Mouse (Mus musculus): ENCODE measurements around the gene Gm21970. TPM values are rescaled to one million over a fixed set of nuclear protein-coding genes. Genes with fewer than 3 reads are reported as not detected.
A peak's percentile ranks its signal among the peaks of the same experiment; 100 is the strongest.

The Gm21970 gene
- polyA plus RNA-seq, 1 experiment from 2014 or later: not detected

DNA sequence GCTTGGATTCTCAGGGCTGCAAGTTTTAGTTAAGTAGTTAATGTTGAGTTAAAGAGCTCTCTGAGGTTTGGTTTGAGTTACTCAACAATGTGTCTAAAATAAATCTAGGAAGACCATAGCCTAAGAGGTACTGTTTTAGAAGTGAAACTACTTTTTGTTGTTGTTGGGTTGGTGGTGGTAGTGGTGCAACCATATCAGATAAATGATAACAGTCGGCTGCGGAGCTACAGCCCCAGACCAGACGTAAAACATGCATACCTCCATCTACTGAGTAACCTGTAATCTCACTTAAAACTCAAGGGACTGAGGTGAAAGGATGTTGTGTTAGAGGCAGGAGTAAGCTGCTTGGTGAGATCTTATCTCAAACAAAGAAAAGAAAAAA, 17.3 kb upstream of the Gm21970 start:
- no peaks in the 10 kb centered on the region for H3K36me3 ChIP-seq
- no peak overlapping the region for H3K27ac ChIP-seq
- H3K27me3 ChIP-seq (replicated peaks): no peaks in the 10 kb centered on the region
- ATAC-seq: no peak
- H3K4me1 ChIP-seq (replicated peaks): peaks cover 12% of the 10 kb centered on the region; the same call in 1 of the 2 replicates
- WGBS: 80% methylated on average over 3 of the region's 3 CpGs
- H3K9ac ChIP-seq: no peak overlapping the region
- no peaks in the 10 kb centered on the region for H3K9me3 ChIP-seq
- H3K4me3 ChIP-seq (replicated peaks): peak overlapping the region; percentile 93; the same call in 1 of the 2 replicates
- peak overlapping the region; percentile 70 for H3K4me2 ChIP-seq (replicated peaks)

DNA sequence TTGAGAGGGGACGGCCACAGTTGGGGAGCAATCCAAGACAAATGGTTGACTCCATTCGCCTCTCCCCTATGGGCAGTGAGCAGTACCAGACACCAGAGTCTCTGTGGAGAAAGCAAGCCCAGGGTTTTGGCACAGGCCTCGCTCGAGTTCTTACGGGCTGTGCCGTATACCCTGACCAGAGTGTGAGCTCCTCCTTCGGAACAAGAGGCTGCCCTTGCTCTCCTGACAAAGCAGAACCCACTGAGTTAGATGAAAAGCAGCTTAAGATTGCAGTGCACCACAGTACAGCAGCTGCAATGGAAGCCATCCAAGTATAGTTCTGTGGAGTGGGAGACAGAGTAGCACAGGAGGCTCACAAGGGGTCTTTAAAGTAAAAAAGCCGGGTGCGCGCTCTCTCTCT, 14.8 kb upstream of the Gm21970 start:
- no peak for ATAC-seq
- no peaks in the 10 kb centered on the region for H3K36me3 ChIP-seq
- peaks cover 18% of the 10 kb centered on the region; the same call in 1 of the 2 replicates for H3K4me1 ChIP-seq (replicated peaks)
- H3K9ac ChIP-seq: no peak overlapping the region
- H3K27ac ChIP-seq: 0 out of 2 replicates have a peak overlapping the region, but pooled peaks have one; percentile 9
- H3K4me2 ChIP-seq (replicated peaks): no peak overlapping the region
- 85% methylated on average over 10 of the region's 10 CpGs for WGBS
- H3K27me3 ChIP-seq (replicated peaks): no peaks in the 10 kb centered on the region
- H3K9me3 ChIP-seq: no peaks in the 10 kb centered on the region
- no peak overlapping the region for H3K4me3 ChIP-seq (replicated peaks)

DNA sequence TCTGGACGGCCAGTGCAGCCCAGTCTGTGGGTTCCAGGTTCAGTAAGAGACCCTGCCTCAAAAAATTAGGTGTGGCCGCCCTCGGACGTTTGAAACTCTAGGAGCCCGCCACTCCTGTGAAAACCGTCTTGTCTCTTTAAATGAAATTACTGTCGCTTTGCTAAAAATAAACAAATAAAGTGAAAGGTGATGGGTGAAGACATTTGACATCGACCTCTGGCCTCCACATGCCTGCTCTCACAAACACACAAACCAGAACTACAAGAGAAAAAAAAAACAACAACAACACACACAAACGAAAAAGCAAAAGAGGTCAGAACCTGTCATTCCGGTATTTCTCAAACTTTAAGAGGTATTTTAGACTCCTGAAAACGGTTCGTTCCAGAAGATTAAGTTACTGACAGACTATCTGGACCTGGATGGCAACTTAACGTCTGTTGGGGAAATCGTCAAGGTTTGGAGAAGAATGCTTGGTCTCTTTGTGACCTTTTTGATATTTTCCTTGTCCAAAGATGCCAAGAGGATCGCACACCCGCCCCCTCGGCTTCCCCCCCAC, 13.0 kb upstream of the Gm21970 start:
- no peak overlapping the region for H3K9ac ChIP-seq
- no peak overlapping the region for H3K27ac ChIP-seq
- no peak overlapping the region for H3K4me3 ChIP-seq (replicated peaks)
- no peaks in the 10 kb centered on the region for H3K36me3 ChIP-seq
- 49% methylated on average over 17 of the region's 17 CpGs for WGBS
- no peaks in the 10 kb centered on the region for H3K27me3 ChIP-seq (replicated peaks)
- ATAC-seq: no peak
- H3K9me3 ChIP-seq: no peaks in the 10 kb centered on the region
- H3K4me1 ChIP-seq (replicated peaks): peaks cover 14% of the 10 kb centered on the region; the same call in 1 of the 2 replicates
- H3K4me2 ChIP-seq (replicated peaks): no peak overlapping the region

DNA sequence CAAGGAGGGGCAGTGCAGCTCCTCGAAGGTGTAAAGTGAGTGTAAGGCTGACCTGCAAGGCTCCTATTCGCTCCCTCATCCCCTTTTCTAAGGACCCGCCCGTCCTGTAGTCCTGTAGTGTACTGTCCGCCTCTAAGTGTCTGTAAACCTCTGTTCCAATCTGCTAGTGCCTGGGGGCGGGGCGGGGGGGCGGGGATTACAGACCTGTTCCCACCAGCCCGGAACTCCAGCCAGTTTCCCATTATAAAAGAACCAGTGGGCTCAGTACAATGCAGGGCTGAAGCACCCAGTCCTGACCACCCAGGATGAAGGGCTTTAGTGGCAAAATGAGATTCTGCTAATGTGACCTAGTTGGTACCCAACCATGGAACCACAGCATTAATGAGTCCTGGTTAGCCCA, 12.5 kb upstream of the Gm21970 start:
- no peak overlapping the region for H3K4me2 ChIP-seq (replicated peaks)
- WGBS: 25% methylated on average over 9 of the region's 9 CpGs
- H3K4me3 ChIP-seq (replicated peaks): no peak overlapping the region
- peaks cover 11% of the 10 kb centered on the region; the same call in 1 of the 2 replicates for H3K4me1 ChIP-seq (replicated peaks)
- no peaks in the 10 kb centered on the region for H3K36me3 ChIP-seq
- H3K27ac ChIP-seq: peak overlapping the region; percentile 30; the same call in 1 of the 2 replicates
- H3K9ac ChIP-seq: no peak overlapping the region
- ATAC-seq: peak; percentile 42; the same call in 1 of the 2 replicates
- H3K27me3 ChIP-seq (replicated peaks): no peaks in the 10 kb centered on the region
- no peaks in the 10 kb centered on the region for H3K9me3 ChIP-seq

DNA sequence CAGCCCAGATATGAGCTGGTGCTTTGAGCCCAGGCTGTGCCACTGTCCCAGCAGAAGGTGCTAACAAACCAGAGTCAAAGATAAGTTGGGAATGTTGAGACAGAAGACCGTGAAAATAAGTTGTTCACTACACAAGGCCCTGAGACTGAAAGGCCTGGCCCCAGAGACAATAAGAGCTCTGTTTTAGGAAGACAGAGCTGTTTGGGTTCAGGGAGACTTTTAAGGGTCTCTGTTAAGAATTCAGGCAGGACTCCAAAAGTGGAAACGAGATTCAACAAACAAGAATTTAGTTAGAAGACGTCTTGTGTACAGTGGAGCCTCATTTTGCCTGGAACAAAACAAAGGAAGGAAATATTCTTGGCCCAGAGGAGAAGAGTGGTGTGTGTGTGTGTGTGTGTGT, 12.1 kb upstream of the Gm21970 start:
- Histone ChIP-seq H3K4me2 (replicated peaks) (no peak overlapping the region), H3K27ac (peak overlapping the region; percentile 30; the same call in 1 of the 2 replicates), H3K36me3 (no peaks in the 10 kb centered on the region), H3K27me3 (replicated peaks) (no peaks in the 10 kb centered on the region), H3K4me3 (replicated peaks) (no peak overlapping the region), H3K9ac (no peak overlapping the region), H3K4me1 (replicated peaks) (peaks cover 11% of the 10 kb centered on the region; the same call in 1 of the 2 replicates), H3K9me3 (no peaks in the 10 kb centered on the region)
- peak; percentile 35; the same call in 1 of the 2 replicates for ATAC-seq
- WGBS: 41% methylated on average over 3 of the region's 3 CpGs

DNA sequence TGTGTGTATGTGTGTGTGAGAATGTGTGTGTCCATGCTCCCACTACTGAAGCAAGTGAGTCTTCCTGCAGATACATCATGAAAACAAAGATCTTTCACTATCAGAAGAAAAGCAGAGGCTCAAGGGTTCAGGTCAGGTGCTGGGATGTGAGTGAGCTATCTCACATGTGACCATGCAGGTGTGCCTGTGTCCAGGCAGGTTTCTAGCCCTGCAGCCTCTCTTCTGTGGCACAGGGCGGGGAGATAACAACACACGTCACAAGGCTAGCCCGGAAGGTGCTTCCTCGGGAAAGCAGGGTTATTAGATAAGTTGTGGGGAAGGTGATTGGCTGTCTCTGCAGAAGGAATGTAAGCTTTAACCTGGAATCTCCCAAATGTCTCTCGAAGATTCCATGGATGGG, 11.4 kb upstream of the Gm21970 start:
- Histone ChIP-seq H3K9ac (no peak overlapping the region), H3K4me3 (replicated peaks) (no peak overlapping the region), H3K4me2 (replicated peaks) (no peak overlapping the region), H3K4me1 (replicated peaks) (peaks cover 11% of the 10 kb centered on the region; the same call in 1 of the 2 replicates), H3K27ac (no peak overlapping the region), H3K36me3 (no peaks in the 10 kb centered on the region), H3K9me3 (no peaks in the 10 kb centered on the region), H3K27me3 (replicated peaks) (no peaks in the 10 kb centered on the region)
- peak; percentile 64 for ATAC-seq
- WGBS: 55% methylated on average over 5 of the region's 5 CpGs

DNA sequence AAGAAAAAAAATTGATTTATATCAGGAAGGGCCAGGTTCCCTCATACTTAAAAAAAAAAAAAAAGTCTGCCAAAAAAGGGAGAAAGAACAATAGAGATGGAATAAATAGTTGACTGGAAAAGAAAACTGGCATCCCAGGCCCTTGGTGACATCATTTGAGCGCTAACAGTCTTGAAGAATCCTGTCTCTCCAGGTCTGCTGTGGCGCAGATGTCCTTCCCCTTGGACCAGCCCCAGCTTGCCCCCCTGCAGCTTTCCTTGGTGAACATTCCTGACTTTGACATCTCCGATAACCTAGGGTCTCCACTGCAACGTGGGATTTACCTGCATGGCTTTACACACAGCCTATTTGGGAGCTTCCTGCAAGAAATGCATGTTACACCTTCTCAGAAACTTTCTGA, 9.9 kb upstream of the Gm21970 start:
- H3K36me3 ChIP-seq: no peaks in the 10 kb centered on the region
- peaks cover 14% of the 10 kb centered on the region; the same call in 1 of the 2 replicates for H3K4me1 ChIP-seq (replicated peaks)
- H3K9ac ChIP-seq: no peak overlapping the region
- H3K4me3 ChIP-seq (replicated peaks): no peak overlapping the region
- WGBS: 81% methylated on average over 4 of the region's 4 CpGs
- H3K27me3 ChIP-seq (replicated peaks): no peaks in the 10 kb centered on the region
- H3K27ac ChIP-seq: no peak overlapping the region
- no peaks in the 10 kb centered on the region for H3K9me3 ChIP-seq
- H3K4me2 ChIP-seq (replicated peaks): no peak overlapping the region
- ATAC-seq: no peak

DNA sequence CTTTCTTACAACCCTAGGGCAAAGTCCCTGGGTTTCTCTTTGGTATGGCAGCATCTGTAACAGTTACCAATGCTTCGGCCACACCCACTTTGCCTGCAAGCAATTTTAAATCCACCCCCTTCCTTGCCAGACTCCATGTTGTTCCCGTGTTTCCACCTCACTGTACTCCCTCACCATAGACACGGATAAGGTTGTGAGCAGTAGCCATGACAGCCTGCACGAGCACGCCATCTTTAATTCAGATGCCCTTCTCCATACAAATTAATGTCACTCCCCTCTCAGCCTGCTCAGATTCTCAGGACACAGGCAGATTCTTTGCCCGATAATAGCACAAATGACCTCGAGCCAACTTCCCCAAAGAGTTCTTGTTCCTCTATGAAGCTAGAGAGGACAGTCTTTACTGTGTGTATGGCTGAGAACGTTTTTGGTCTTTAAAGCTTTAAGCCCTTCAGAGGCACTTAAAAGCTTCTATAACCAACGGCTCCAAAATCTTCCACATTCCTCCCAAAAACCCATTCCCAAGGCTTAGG, 9.2 kb upstream of the Gm21970 start:
- Histone ChIP-seq H3K36me3 (no peaks in the 10 kb centered on the region), H3K27me3 (replicated peaks) (no peaks in the 10 kb centered on the region), H3K27ac (no peak overlapping the region), H3K9ac (no peak overlapping the region), H3K4me3 (replicated peaks) (no peak overlapping the region), H3K4me1 (replicated peaks) (peaks cover 14% of the 10 kb centered on the region; the same call in 1 of the 2 replicates), H3K4me2 (replicated peaks) (no peak overlapping the region), H3K9me3 (no peaks in the 10 kb centered on the region)
- WGBS: 89% methylated on average over 9 of the region's 9 CpGs
- ATAC-seq: no peak

DNA sequence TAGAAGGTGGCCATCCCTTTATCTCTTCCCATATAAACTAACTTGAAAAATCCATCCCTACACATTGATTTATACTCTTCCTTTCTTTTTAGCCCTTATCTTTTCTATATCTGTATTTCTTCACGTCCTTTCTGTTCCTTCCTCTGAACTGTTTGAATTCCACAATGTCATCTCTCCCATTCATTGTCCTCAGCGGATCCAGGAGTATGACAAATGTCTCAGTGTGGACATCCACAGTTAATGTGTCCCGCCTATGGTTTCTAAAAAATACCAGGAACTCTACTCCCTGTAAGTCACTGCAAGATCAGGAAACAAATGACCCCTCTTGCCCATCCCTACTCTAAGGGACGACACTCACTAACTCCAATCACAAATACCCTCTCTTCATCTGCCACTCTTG, 7.3 kb upstream of the Gm21970 start:
- 80% methylated on average over 4 of the region's 4 CpGs for WGBS
- Histone ChIP-seq H3K4me2 (replicated peaks) (no peak overlapping the region), H3K27ac (no peak overlapping the region), H3K4me3 (replicated peaks) (no peak overlapping the region), H3K36me3 (0 out of 2 replicates have a peak, but pooled peaks cover 3% of the 10 kb centered on the region), H3K27me3 (replicated peaks) (no peaks in the 10 kb centered on the region), H3K4me1 (replicated peaks) (peaks cover 8% of the 10 kb centered on the region; the same call in 1 of the 2 replicates), H3K9me3 (no peaks in the 10 kb centered on the region), H3K9ac (no peak overlapping the region)
- ATAC-seq: no peak

DNA sequence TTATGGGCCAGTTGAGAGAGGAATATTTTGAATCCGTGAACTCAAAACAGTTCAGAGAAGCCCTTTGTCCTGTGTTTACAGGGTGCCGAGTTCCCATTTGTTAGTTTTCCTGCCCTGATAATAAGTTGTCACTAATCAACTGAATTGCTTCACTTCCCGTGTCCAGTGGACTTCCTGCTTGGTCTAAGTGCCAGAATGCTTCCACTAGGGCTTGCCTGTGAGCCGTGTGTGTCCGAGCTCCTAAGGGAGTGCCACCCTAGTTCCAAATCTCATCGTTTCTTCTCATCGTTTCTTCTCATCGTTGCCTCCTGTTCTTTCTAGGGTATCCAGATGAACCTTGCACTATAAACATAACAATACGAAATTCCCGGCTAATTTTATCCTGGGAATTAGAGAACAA, 5.9 kb upstream of the Gm21970 start:
- WGBS: 45% methylated on average over 10 of the region's 10 CpGs
- H3K27ac ChIP-seq: no peak overlapping the region
- H3K4me3 ChIP-seq (replicated peaks): no peak overlapping the region
- H3K9ac ChIP-seq: no peak overlapping the region
- H3K9me3 ChIP-seq: no peaks in the 10 kb centered on the region
- H3K4me2 ChIP-seq (replicated peaks): no peak overlapping the region
- no peaks in the 10 kb centered on the region for H3K27me3 ChIP-seq (replicated peaks)
- H3K36me3 ChIP-seq: 0 out of 2 replicates have a peak, but pooled peaks cover 5% of the 10 kb centered on the region
- H3K4me1 ChIP-seq (replicated peaks): 0 out of 2 replicates have a peak, but pooled peaks cover 3% of the 10 kb centered on the region
- ATAC-seq: 0 out of 2 replicates have a peak, but pooled peaks have one; percentile 31

DNA sequence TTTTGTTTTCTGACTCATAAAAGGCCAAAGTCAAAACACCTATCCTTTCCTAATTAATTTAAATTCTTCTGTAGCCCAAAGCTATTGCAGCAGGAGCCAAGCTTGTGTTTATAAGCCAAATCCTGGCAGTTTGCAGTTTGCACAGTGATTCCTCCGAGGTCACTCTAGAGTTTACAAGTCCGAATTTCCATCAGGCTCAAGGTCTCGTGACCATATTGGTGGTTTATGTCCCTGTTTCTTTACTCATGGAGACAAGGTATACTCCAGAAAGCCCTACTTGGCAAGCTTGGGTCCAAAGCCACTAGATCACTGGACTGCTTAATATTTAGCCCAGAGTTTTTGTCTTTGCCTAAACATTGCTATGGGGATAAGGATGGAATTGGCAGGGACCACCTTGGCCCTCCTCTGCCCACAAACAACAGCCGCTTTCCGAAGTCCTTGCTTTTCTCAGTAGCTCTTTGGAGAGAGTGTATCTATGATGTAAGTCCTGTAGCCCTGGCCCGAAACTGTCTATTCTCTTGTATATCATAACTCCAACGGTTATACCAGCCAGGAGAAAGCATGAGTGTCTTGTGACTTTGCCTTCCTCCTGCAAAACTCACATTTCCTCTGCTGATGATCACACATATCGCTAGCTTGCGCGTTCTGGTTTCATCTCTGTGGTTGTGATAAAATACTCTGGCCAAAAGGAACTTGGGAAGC, 5.0 kb upstream of the Gm21970 start:
- Histone ChIP-seq H3K4me3 (replicated peaks) (no peak overlapping the region), H3K4me2 (replicated peaks) (no peak overlapping the region), H3K27ac (no peak overlapping the region), H3K9me3 (no peaks in the 10 kb centered on the region), H3K4me1 (replicated peaks) (0 out of 2 replicates have a peak, but pooled peaks cover 3% of the 10 kb centered on the region), H3K36me3 (0 out of 2 replicates have a peak, but pooled peaks cover 5% of the 10 kb centered on the region), H3K27me3 (replicated peaks) (no peaks in the 10 kb centered on the region), H3K9ac (no peak overlapping the region)
- no peak for ATAC-seq
- 88% methylated on average over 10 of the region's 10 CpGs for WGBS

DNA sequence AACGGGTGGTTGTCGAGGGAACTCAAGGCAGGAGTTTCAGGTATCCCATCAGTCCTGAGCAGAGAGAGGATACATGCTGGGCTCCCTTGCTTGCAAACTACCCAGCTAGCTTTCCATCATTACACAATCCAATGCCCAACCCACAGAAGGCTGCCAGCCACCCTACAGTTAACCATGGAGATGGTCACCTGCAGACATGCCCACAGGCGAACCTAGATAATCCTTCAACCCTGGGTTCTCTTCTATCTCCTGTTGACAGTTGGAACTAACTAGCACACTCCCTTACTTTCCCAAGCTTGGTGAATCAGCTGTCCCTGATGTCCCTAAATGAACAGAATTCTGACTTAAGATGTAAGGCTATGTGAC, 4.4 kb upstream of the Gm21970 start:
- Histone ChIP-seq H3K4me3 (replicated peaks) (no peak overlapping the region), H3K9ac (no peak overlapping the region), H3K4me2 (replicated peaks) (no peak overlapping the region), H3K27me3 (replicated peaks) (no peaks in the 10 kb centered on the region), H3K36me3 (0 out of 2 replicates have a peak, but pooled peaks cover 5% of the 10 kb centered on the region), H3K4me1 (replicated peaks) (0 out of 2 replicates have a peak, but pooled peaks cover 3% of the 10 kb centered on the region), H3K27ac (no peak overlapping the region), H3K9me3 (no peaks in the 10 kb centered on the region)
- ATAC-seq: no peak
- WGBS: 91% methylated on average over 3 of the region's 3 CpGs

Measured in intestine, embryonic 15.5 days (tissue).